Mouse (Mus musculus) lung, adult 2 months (tissue): Measurements from ENCODE around the gene Lca5.

ENCODE experiments used
- CTCF ChIP-seq: fragments of 200-500 bp; IDR thresholded peaks from 2 replicates; pipeline ENCODE4 v1.5.1; 2011; ENCODE audit warnings: mild to moderate bottlenecking, low read length, control low read depth; ENCODE audit not compliant: insufficient read depth
- POLR2A ChIP-seq: fragments of 200-500 bp; IDR thresholded peaks from 2 replicates; pipeline ENCODE4 v1.6.1; 2011; ENCODE audit warnings: low read depth, mild to moderate bottlenecking, control low read depth, low read length, borderline replicate concordance; ENCODE audit errors: extremely low read depth

- TF ChIP-seq CTCF (no peak), POLR2A (no peak)
Observed at GRCm38 (mm10) chr9:83391996-83392395, 48.9 kb downstream of the Lca5 start.
